Mouse (Mus musculus) sigmoid colon, adult 10 weeks (tissue): Measurements from ENCODE around the gene Acnat1. TPM values are rescaled to one million over a fixed set of nuclear protein-coding genes. Genes with fewer than 3 reads are reported as not detected.

Experiments
- polyA plus RNA-seq: library from polyadenylated mRNA; stranded (reverse); fragments of 350-450 nt; fragmentation: Illumina TruSeq; extraction: RNeasy Lipid Tissue Mini Kit (QIAGEN cat#74804); gene quantifications from one replicate; pipeline ENCODE4 v1.2.3, GENCODE M21; 2014; ENCODE audit warnings: low read depth, low replicate concordance

Gene Acnat1
- 35.2 TPM for polyA plus RNA-seq

DNA sequence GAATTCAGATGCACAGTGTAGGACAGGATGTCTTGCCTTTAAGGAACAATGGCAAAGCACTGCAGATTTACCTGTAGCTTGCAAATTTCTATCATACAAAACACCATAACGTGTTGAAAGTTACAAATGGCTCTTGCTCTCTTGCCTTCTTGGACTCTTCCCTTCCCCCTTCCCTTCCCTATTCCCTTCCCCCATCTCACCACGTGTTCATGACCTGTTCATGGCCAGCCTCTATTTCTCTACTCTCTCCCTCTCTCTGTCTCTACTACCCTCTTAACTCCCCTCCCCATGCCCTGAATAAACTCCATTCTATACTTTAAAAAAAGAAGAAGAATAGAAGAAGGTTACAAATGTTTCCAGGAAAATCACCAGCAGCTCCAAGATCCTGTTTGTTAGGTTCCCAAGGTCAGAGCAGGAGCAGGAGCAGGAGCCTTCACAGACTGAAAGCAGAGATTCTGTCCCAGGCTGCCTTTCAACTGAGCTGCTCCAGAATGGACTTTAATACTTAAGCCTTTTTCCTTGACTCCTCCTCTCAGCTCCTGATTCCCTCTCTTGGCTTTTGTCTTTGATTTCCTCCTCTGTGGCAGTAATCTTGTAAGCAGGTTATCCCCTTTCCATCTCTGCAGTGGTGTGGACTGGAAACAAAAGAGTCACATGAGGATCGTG, at the start of gene Acnat1:
TSS of gene Acnat1 (minus strand) at position 478 of the 666 bp plus-strand sequence.

DNA sequence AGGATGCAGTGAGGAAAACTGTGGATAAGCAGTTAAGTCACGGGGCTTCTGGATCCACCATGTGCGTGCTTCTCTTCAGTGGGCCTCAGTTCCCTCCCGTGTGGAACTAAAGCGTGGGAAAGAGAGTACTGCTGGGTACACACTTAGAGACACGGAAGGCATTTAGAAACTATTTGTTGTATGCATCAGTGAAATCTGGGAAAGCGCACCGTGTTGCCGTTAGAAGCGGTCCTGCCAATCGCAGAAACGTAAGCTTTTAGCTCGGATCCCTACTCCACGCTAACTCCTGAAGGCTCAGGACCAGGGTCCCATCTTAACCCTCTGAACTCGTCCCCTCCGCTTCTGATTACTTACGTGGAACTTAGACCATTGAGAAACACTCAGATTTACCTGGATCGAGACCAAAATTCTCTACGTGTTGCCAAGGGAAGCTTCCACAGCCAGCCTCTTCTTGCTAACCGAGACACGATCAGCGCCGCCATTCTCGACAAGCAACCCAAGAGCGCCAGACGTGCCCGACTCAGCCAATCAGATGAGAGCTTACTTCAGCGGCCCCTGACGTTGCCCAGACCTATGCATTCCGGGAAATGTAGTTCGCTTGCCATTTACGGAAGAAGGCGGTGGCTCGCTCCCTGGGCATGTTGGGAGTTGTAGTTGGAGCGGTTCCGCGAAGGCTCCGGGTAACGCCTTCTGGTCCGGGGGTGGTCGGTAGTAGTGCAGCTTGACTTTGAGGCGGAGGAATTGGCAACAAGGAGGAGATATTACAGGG, 47.0 kb upstream of the Acnat1 start, which contains the start of the genes Mrpl50 and Zfp189:
TSS of gene Mrpl50 (minus strand) at position 522 of the 769 bp plus-strand sequence.
TSS of gene Zfp189 (plus strand) at position 605 of the 769 bp plus-strand sequence.

DNA sequence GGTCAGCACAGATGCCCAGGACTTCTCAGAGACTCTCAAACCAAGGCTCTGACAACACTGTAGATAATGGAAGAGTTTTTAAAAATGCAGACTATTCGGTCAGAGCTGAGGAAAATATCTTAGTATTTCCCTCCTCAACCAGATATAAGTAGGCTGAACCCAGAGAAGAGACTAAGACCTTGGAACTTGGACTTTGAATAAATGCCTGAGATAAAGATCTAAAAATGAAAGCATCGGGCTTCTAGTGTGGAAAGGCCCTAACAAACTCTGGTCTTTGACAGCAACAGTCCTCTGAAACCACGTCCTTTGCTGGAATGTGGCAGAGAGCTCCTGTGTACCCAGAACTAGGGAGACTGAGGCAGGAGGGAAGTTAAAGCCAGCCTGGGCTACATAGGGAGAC, 32.7 kb upstream of the Acnat1 start, which contains the start of gene Baat:
TSS of gene Baat (minus strand) at position 172 of the 400 bp plus-strand sequence.

DNA sequence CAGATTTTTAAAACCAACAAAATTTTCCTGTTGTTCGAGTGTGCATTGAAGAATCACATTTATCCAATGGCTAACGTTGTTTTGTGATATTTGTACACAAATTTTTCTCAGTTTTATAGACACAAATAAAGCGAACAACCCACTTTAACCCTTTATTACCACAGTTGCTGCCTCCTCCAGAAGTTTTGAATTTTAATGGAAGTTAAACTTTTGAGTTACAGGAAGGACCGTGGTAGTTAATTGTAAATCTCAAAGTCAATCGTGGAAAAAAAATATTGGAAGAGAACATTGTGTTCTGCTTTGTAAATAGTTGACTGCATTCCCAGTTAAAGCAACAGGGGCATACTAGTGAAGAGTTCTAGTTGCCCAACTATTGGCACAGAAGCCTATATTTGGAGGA, 65.8 kb downstream of the Acnat1 start, which contains the start of gene Acnat2:
TSS of gene Acnat2 (minus strand) at position 195 of the 400 bp plus-strand sequence.

Other genes starting within 250 kb of the Acnat1 start
- gene Acnat2, start 65.8 kb downstream of the Acnat1 start, polyA plus RNA-seq = not detected
- gene Baat, start 32.6 kb upstream of the Acnat1 start, polyA plus RNA-seq = 1.9 TPM
- 94.1 TPM for gene Mrpl50, start 47.2 kb upstream of the Acnat1 start, polyA plus RNA-seq
- 6.2 TPM for gene Zfp189, start 47.3 kb upstream of the Acnat1 start, polyA plus RNA-seq
- gene Aldob, start 75.6 kb upstream of the Acnat1 start, polyA plus RNA-seq = 159 TPM
- gene Tmem246, start 124.0 kb upstream of the Acnat1 start, polyA plus RNA-seq = 12.2 TPM
- gene Rnf20, start 158.1 kb upstream of the Acnat1 start, polyA plus RNA-seq = 78.3 TPM
- gene Ppp3r2, start 208.1 kb upstream of the Acnat1 start, polyA plus RNA-seq = not detected